Mouse (Mus musculus) embryonic facial prominence, embryonic 12.5 days (tissue): ENCODE results near the gene Hykk. TPM values are rescaled to one million over a fixed set of nuclear protein-coding genes. Genes with fewer than 3 reads are reported as not detected.

Source experiments
- ATAC-seq: fragments of 200-750 bp; cut with Nextera tagmentation; 2 replicates; pipeline ENCODE4 v1.8.0; 2017; ENCODE audit not compliant: insufficient number of reproducible peaks, insufficient read depth, low FRiP score, low TSS enrichment
- H3K27ac ChIP-seq: fragments of 300-500 bp; sonication (generic); 2 replicates; pipeline ENCODE4 v1.5.1; 2016; ENCODE audit warnings: mild to moderate bottlenecking
- H3K27me3 ChIP-seq: fragments of 300-500 bp; sonication (generic); 2 replicates; pipeline ENCODE4 v1.6.1; 2016; ENCODE audit warnings: mild to moderate bottlenecking, moderate library complexity
- H3K36me3 ChIP-seq: fragments of 300-500 bp; sonication (generic); 2 replicates; pipeline ENCODE4 v1.6.1; 2016; ENCODE audit warnings: mild to moderate bottlenecking
- H3K4me1 ChIP-seq: fragments of 300-500 bp; sonication (generic); 2 replicates; pipeline ENCODE4 v1.6.1; 2016
- H3K4me2 ChIP-seq: fragments of 300-500 bp; sonication (generic); replicated peaks from 2 replicates; pipeline ENCODE4 v1.6.1; 2016; ENCODE audit warnings: mild to moderate bottlenecking, moderate library complexity
- H3K4me3 ChIP-seq: fragments of 300-500 bp; sonication (generic); 2 replicates; pipeline ENCODE4 v1.5.1; 2016; ENCODE audit warnings: mild to moderate bottlenecking
- H3K9ac ChIP-seq: fragments of 300-500 bp; sonication (generic); 2 replicates; pipeline ENCODE4 v1.6.1; 2016; ENCODE audit warnings: mild to moderate bottlenecking, moderate library complexity
- H3K9me3 ChIP-seq: fragments of 300-500 bp; sonication (generic); 2 replicates; pipeline ENCODE4 v1.6.1; 2016; ENCODE audit warnings: mild to moderate bottlenecking, moderate library complexity
- WGBS: fragments of 180-500 bp; shearing (Covaris S2); methylation state at CpG from one replicate; pipeline ENCODE4 v1.1.7; 2016; 5-methylcytosine and 5-hydroxymethylcytosine counted together
- polyA plus RNA-seq: library from polyadenylated mRNA; unstranded; fragments of >200 nt; fragmentation: Nextera tagmentation; extraction: Ambion mirVana; gene quantifications from 2 replicates; pipeline ENCODE4 v1.2.1, GENCODE M21; 2016

Hykk gene
- polyA plus RNA-seq, 1 experiment from 2014 or later = 8.0 TPM

DNA sequence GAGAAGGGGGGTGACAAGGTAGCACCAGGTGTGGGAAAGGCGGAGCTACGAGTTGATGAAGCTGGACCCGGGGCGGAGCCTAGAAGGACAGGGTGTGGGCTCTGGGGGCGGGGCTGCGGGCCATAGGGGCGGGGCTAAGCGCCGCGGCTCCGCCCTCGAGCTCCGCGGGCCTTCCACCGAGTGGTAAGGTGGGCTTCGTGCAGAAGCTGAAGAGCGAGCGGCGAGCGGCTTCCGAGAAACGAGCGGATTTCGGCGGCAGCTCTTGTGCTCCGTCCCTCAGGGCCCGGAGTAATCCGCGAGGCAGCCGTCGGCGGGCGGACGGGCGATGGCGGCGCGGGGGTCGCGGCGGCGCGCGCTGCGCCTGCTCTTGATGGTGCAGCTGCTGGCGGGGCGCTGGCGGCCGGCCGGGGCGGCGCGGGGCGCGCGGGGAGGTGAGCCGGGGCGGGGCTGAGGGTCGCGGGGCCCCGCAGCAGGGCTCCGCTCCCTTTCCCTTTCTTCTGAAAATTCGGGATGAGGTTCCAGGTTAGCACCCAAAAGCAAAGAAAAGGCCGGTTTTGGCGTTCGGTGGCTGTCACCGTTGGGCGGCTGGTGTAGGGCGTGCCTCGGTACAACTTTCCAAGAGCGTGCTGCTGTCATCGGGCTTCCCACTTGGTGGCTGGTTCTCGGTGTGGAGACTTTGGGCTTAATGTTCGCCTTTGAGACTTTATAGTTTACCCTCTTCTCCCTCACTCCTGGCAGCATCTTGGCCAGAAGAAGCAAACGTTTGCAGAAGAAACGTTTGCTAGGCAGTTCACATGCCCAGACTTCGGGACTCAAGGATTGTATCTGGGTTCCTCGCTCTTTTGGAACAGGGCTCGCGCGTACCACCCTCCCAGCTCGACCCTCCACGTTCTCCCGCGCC, 64.5 kb downstream of the Hykk start:
- Histone ChIP-seq H3K4me2 (peak overlapping the region; percentile 89), H3K27me3 (peaks cover 39% of the 10 kb centered on the region), H3K9me3 (no peaks in the 10 kb centered on the region), H3K4me3 (peak overlapping the region; percentile 54), H3K9ac (peak overlapping the region; percentile 58), H3K27ac (no peak overlapping the region), H3K36me3 (no peaks in the 10 kb centered on the region), H3K4me1 (peaks cover 5% of the 10 kb centered on the region; the same call in 1 of the 2 replicates)
- 1% methylated on average over 69 of the region's 85 CpGs for WGBS
- ATAC-seq = peak; percentile 80; the same call in 1 of the 2 replicates

DNA sequence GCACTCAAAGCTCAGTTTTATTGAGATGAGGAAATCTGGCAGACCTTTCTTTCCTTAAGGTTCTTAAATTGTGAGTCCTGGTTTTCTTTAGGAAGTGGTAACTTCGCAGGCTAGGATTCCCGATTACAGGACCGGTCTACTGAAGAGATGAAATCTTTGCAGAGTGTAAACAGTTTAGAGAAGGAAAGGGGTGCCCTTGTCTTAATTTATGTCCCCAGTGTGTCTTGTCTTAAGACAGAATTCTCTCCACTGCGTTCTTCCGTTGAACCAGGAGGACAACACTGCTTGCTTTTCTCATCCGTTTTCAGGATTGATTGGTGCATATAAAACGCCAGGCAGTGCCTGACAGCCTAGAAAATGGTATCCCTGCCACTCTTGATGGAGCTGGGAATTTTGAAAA, 65.3 kb downstream of the Hykk start:
- H3K9ac ChIP-seq = no peak overlapping the region
- H3K4me1 ChIP-seq = peaks cover 5% of the 10 kb centered on the region; the same call in 1 of the 2 replicates
- no peaks in the 10 kb centered on the region for H3K36me3 ChIP-seq
- WGBS = 9% methylated on average over 7 of the region's 7 CpGs
- no peak for ATAC-seq
- H3K27ac ChIP-seq = no peak overlapping the region
- H3K9me3 ChIP-seq = no peaks in the 10 kb centered on the region
- H3K4me3 ChIP-seq = peak overlapping the region; percentile 54
- H3K4me2 ChIP-seq = peak overlapping the region; percentile 89
- peaks cover 39% of the 10 kb centered on the region for H3K27me3 ChIP-seq

DNA sequence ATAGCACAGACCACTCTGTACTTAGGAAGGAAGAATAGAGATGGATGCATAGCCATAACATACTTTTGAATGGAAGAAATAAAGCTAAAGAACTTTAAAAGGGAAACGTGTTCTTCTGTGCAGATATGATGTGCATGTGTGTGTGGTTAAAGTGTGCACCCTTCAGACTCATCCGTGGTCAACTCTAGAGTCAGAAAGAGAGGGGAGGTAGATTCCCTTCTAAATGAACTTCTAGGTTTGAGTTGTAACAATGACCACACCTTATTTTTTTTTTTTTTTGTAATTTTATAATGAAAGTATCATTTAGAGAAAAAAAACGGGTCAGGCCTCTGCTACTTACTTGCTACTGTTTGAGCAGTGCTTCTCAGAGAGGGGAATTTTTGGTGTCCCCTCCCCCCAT, 73.3 kb downstream of the Hykk start:
- WGBS = 78% methylated on average over 3 of the region's 3 CpGs
- Histone ChIP-seq H3K27me3 (no peaks in the 10 kb centered on the region), H3K9ac (no peak overlapping the region), H3K4me1 (no peaks in the 10 kb centered on the region), H3K4me3 (no peak overlapping the region), H3K27ac (no peak overlapping the region), H3K36me3 (no peaks in the 10 kb centered on the region), H3K9me3 (no peaks in the 10 kb centered on the region), H3K4me2 (no peak overlapping the region)
- ATAC-seq = no peak

DNA sequence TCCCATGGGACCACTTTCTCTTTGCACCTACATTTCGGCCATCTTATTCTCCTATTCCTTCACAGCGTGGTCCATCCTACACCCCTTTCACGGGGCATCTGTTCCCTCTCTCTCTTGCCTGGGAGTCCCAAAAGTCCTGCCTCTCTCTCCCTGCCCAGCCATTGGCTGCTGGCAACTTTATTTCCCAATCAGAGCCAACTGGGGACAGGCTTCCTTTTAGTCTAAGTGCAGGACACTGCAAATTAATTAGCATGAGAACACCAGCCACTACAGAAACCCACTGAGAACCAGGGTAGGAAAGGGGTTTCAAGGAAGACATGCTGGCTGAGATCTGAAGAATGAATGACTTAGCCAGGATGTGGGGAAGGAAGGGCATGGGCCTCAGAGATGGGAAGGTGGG, 77.3 kb downstream of the Hykk start:
- Histone ChIP-seq H3K27me3 (no peaks in the 10 kb centered on the region), H3K27ac (no peak overlapping the region), H3K4me2 (no peak overlapping the region), H3K4me3 (no peak overlapping the region), H3K36me3 (no peaks in the 10 kb centered on the region), H3K9ac (no peak overlapping the region), H3K4me1 (no peaks in the 10 kb centered on the region), H3K9me3 (no peaks in the 10 kb centered on the region)
- no peak for ATAC-seq
- 43% methylated on average over 3 of the region's 3 CpGs for WGBS

DNA sequence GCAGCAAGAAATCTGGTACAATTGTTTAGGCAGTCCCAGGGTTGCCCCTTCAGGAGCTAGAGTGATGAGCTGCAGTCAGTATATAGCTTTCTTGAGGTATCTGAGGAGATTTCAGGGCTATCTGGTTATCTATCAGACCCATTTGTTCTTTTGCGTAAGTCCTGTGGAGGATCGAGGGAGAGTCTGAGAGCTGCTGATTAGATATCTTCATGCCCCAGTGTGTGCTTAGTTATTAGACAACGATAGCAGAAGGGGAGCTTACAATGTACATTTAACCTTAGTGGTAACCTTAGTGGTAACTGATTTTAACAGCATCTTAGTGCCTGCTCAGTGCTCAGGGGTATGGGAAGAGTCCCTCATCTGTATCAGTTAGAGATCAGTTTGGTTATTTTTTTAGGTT, 78.6 kb downstream of the Hykk start:
- Histone ChIP-seq H3K9me3 (no peaks in the 10 kb centered on the region), H3K27ac (no peak overlapping the region), H3K4me1 (no peaks in the 10 kb centered on the region), H3K9ac (no peak overlapping the region), H3K27me3 (no peaks in the 10 kb centered on the region), H3K36me3 (no peaks in the 10 kb centered on the region), H3K4me2 (no peak overlapping the region), H3K4me3 (no peak overlapping the region)
- no peak for ATAC-seq
- WGBS = 84% methylated on average over 3 of the region's 3 CpGs

Other genes starting within 250 kb of the Hykk start
- gene Dnaja4, start 218.4 kb upstream of the Hykk start, polyA plus RNA-seq = 7.1 and 7.2 TPM in 2 replicates
- 151 and 155 TPM in 2 replicates for gene Wdr61, start 182.8 kb upstream of the Hykk start, polyA plus RNA-seq
- gene Crabp1, start 152.5 kb upstream of the Hykk start, polyA plus RNA-seq = 542 and 609 TPM in 2 replicates
- 50.0 and 50.7 TPM in 2 replicates for gene Ireb2, start 53.5 kb upstream of the Hykk start, polyA plus RNA-seq
- gene Psma4, start 33.5 kb downstream of the Hykk start, polyA plus RNA-seq = 301 and 314 TPM in 2 replicates
- 1.0 and 1.6 TPM in 2 replicates for gene AY074887, start 33.7 kb downstream of the Hykk start, polyA plus RNA-seq
- gene Chrna5, start 63.6 kb downstream of the Hykk start, polyA plus RNA-seq = 1.4 and 1.5 TPM in 2 replicates
- 2.8 and 2.9 TPM in 2 replicates for gene Chrna3, start 109.3 kb downstream of the Hykk start, polyA plus RNA-seq
- 0.76 and 0.92 TPM in 2 replicates for gene Chrnb4, start 131.5 kb downstream of the Hykk start, polyA plus RNA-seq
- 45.0 and 46.1 TPM in 2 replicates for gene Ube2q2, start 231.6 kb downstream of the Hykk start, polyA plus RNA-seq